Mouse (Mus musculus) cerebellum, adult 2 months (tissue): ENCODE measurements around the gene Uaca. TPM values are rescaled to one million over a fixed set of nuclear protein-coding genes. Genes with fewer than 3 reads are reported as not detected.

Experiments used
- DNase-seq, 2 experiments: peaks; one replicate each; pipeline ENCODE4 v3.0.0; 2021
- H3K27ac ChIP-seq: fragments of 200-500 bp; 2 replicates; pipeline ENCODE4 v1.5.1; 2012; ENCODE audit warnings: low read length, control low read depth, inconsistent platforms; ENCODE audit not compliant: insufficient read depth
- H3K27me3 ChIP-seq: fragments of 200-500 bp; 2 replicates; pipeline ENCODE4 v1.6.1; 2012; ENCODE audit warnings: inconsistent platforms, mild to moderate bottlenecking, low read length, moderate library complexity; ENCODE audit not compliant: control insufficient read depth, insufficient read depth
- H3K4me1 ChIP-seq: fragments of 200-500 bp; 2 replicates; pipeline ENCODE4 v1.6.1; 2011; ENCODE audit warnings: low read length; ENCODE audit not compliant: control insufficient read depth, insufficient read depth
- H3K4me3 ChIP-seq: fragments of 200-500 bp; replicated peaks from 2 replicates; pipeline ENCODE3; 2011; ENCODE audit warnings: mild to moderate bottlenecking, low read depth, low read length, control low read depth; ENCODE audit not compliant: insufficient read depth
- CTCF ChIP-seq: fragments of 200-500 bp; IDR thresholded peaks from 2 replicates; pipeline ENCODE4 v1.5.1; 2011; ENCODE audit warnings: low read depth, mild to moderate bottlenecking, control low read depth, low read length, moderate library complexity, borderline replicate concordance; ENCODE audit not compliant: insufficient read depth
- POLR2A ChIP-seq: fragments of 200-500 bp; IDR thresholded peaks from 2 replicates; pipeline ENCODE4 v1.6.1; 2011; ENCODE audit warnings: low read length, control low read depth, borderline replicate concordance; ENCODE audit not compliant: insufficient read depth
- whole genome bisulfite sequencing: fragments of 180-500 bp; shearing (Covaris S2); methylation state at CpG from one replicate; pipeline ENCODE4 v1.1.7; 2018; 5-methylcytosine and 5-hydroxymethylcytosine counted together
- polyA plus RNA-seq: library from polyadenylated mRNA; depleted of rRNA; stranded (reverse); fragments of >200 nt; gene quantifications from 2 replicates; pipeline ENCODE4 v1.2.3, GENCODE M21; 2012

The Uaca gene
- polyA plus RNA-seq, 1 experiment: 6.7 TPM

DNA sequence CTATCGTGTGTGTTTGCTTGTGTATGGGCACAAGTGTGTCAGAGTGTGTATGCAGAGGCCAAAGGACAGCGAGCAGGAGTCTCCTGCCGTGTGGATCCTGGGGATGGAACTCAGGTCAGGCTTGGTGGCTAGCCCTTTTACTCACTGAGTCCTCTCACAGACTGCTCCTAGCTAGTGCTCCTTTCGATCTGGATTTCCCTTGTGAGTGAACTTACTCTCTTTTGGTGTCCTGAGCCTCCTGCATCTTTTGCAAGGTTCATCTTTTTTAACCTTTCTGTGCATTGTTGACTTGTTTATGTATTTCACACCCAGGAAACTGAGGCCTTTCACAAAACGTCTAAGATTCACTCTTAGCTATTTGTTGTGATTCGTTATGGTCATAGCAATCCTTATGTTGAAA is 2.8 kb downstream of the Uaca start:
- no peak overlapping the region for H3K27ac ChIP-seq
- no peak for DNase-seq
- TF ChIP-seq CTCF (no peak), POLR2A (no peak)
- H3K27me3 ChIP-seq: no peaks in the 10 kb centered on the region; the same call in 1 of the 2 replicates
- no peak overlapping the region for H3K4me3 ChIP-seq
- 87% methylated on average over 6 of the region's 6 CpGs for WGBS
- peaks cover 3% of the 10 kb centered on the region; the same call in 1 of the 2 replicates for H3K4me1 ChIP-seq

DNA sequence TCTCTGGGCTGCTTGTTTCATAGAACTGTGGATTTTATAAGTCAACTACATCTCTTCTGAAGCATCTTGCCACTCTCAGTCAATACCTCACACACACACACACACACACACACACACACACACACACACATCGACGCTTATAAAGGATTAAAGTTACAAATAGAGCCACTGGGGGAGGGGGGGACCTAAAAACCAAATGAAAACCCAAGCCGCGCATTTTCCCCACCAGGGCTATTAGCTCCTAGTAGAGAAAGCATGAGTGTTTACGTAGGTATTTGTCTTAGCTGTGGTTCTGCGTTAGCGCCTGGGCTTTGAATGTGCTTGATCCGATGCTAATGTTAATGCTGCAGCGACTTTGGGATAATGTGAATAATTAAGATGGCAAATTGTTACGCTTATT is 4.7 kb downstream of the Uaca start:
- Histone ChIP-seq H3K27me3 (no peaks in the 10 kb centered on the region; the same call in 1 of the 2 replicates), H3K4me3 (no peak overlapping the region), H3K4me1 (no peaks in the 10 kb centered on the region), H3K27ac (no peak overlapping the region)
- WGBS: 73% methylated on average over 10 of the region's 10 CpGs
- no peak for DNase-seq
- TF ChIP-seq CTCF (no peak), POLR2A (no peak)

DNA sequence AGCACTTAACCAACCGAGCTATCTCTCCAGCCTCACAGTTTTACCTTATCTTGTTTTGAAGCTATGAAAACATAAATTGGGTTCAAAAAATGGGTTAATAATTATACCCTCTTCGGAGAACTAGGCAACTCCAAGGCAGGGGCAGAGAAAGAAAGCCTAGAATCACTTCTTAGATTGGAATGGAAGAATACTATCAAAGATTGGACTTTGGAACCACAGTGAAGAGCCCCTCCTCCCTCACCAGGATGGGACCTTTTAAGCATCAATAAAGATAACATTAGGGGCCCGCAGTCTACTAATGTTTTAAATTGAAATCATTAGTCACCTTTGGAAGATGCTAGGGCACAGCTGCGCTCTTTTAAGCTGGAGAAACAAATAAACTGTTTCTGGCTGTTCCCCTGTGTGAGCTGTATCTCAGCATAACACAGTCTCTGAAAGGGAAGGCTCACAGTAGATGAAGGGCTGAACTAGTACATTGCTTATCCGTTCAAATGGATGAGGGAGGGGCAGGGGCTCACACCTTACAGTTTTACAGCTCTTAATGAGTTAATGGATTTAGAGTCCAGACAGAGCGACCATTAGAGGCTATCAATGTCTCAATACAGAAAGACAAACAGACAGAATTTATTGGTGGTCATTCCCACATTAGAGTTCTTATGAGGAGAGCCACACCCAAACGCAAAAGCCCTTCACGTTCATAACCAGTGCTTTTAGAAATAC is 6.5 kb downstream of the Uaca start:
- DNase-seq: no peak
- no peaks in the 10 kb centered on the region for H3K4me1 ChIP-seq
- no peak overlapping the region for H3K27ac ChIP-seq
- TF ChIP-seq CTCF (no peak), POLR2A (no peak)
- no peak overlapping the region for H3K4me3 ChIP-seq
- 88% methylated on average over 8 of the region's 8 CpGs for WGBS
- H3K27me3 ChIP-seq: no peaks in the 10 kb centered on the region

DNA sequence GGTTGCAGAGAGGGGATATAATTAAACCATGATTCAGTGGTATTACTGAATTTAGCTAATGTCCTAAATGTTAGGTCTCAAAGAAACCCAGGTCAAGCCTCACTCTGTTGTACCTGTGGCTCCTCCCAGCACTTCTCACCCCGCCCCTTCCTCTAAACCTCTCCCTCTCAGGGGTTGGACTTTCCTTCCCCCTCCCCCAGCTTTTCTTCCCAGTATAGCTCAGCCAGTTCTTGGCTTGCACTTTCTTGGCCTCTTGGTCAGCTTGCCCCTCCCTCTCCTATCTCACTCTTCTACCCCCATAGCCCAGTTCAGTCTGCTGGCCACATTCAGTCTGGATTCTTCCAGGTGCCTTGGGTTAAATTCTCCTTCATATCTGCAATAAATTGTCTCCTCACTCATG is 7.4 kb downstream of the Uaca start:
- WGBS: 96% methylated on average over 1 of the region's 1 CpGs
- Histone ChIP-seq H3K27me3 (no peaks in the 10 kb centered on the region), H3K4me3 (no peak overlapping the region), H3K4me1 (no peaks in the 10 kb centered on the region), H3K27ac (no peak overlapping the region)
- TF ChIP-seq CTCF (no peak), POLR2A (no peak)
- no peak for DNase-seq

DNA sequence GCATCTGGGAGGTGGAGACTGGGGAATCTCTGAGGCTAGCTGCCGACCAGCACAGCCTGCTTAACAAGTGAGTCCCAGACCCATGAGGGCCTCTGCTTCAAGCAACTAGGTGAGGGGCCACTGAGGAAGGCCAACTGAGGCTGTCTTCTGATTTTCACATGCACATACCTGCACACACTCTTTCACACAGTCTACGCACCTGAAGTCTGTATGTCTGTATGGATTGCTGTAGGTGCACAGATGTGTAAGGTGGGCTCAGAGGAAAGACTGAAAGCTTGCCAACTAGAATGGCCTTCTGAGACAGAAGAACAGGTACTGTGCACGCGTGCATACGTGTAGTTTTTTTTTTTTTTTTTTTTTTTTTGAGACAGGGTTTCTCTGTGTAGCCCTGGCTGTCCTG is 8.0 kb downstream of the Uaca start:
- Histone ChIP-seq H3K4me1 (no peaks in the 10 kb centered on the region), H3K4me3 (no peak overlapping the region), H3K27ac (no peak overlapping the region), H3K27me3 (no peaks in the 10 kb centered on the region)
- no peak for TF ChIP-seq POLR2A
- WGBS: 95% methylated on average over 5 of the region's 5 CpGs
- DNase-seq: no peak

DNA sequence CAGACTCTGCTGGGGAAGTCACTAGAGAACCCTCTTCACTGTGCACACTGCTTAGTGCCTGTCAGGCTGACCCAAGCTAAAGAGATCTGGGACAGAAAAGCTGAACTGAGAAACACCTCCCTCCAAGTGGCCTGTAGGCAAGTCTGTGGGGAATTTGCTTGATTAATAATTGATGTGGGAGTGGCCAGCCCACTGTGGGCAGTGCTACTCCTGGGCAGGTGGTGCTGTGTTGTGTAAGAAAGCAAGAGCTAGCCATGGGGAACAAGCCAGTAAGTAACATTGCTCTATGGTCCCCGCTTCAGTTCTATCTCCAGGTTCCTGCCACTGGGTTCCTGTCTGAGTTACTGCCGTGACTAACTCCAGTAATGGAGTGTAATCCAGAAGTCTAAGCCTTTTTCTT is 11.7 kb downstream of the Uaca start:
- DNase-seq: no peak
- Histone ChIP-seq H3K27ac (no peak overlapping the region), H3K4me1 (no peaks in the 10 kb centered on the region), H3K27me3 (no peaks in the 10 kb centered on the region), H3K4me3 (no peak overlapping the region)
- TF ChIP-seq CTCF (no peak), POLR2A (no peak)
- WGBS: 96% methylated on average over 2 of the region's 2 CpGs

DNA sequence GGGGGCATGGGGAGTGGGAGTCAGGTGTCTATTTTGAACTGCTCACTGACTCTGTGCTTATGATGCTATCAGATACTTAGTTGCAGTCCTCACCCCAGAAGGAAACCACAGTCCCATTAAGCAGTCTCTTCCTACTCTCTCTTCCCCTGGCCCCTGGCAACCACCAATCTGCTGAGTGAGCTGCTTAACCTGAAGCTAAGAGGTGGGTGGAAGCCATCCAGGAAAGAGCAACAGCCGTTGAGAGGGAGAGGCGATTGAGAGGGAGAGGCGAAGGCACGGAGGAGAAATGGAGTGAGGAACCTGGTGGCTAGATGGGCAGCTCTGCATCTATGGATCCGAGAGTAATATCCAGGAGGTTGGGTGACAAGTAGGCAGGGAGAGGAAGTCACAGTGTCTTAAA is 13.7 kb downstream of the Uaca start:
- H3K4me3 ChIP-seq: no peak overlapping the region
- no peak overlapping the region for H3K27ac ChIP-seq
- TF ChIP-seq CTCF (no peak), POLR2A (no peak)
- DNase-seq: no peak
- WGBS: 80% methylated on average over 5 of the region's 5 CpGs
- no peaks in the 10 kb centered on the region for H3K4me1 ChIP-seq
- no peaks in the 10 kb centered on the region for H3K27me3 ChIP-seq

DNA sequence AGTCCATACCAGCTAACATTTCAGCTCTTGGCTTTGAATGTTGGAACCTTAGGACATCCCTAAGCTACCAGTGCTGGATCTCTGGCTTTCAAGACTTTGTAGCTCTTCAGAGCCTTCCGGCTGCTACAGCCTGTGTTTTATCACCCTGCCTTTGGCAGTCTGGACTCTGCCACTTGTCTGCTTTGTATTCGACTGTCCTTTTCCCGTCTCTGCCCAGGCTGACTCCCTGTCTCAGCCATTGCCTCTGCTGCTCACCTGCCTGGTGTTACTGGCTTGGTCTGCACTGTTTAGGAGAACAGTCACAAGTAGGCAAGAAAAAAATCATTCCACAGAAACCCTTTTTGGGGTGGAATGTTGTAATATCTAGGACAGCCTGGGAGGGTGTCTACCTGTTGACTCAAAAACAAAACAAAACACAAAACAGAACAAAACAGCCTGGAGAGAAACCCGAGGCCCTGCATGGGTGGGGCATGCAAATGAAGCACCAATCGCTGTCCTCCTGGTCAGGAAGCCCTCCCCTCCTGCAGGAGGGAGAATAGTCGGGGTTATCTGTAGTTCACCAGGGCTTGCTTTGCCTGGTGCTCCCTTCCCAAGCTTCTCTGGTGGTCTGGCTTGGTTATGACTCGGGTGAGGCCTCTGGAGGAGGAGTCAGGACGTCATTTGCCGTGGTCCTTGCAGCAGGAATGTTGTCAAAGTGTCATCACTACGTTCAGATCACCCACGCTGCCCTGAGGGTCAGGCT is 19.0 kb downstream of the Uaca start:
- DNase-seq: no peak
- no peak overlapping the region for H3K4me3 ChIP-seq
- H3K27me3 ChIP-seq: no peaks in the 10 kb centered on the region
- no peak overlapping the region for H3K27ac ChIP-seq
- WGBS: 18% methylated on average over 11 of the region's 11 CpGs
- H3K4me1 ChIP-seq: peaks cover 3% of the 10 kb centered on the region; the same call in 1 of the 2 replicates
- no peak for TF ChIP-seq POLR2A
- TF ChIP-seq CTCF: no peak
